Mouse (Mus musculus) CD4-positive helper T cell, adult 2 months (primary cell): ENCODE data around the gene Rbm33.
A peak's percentile ranks its signal among the peaks of the same experiment; 100 is the strongest.

Experiments
- DNase-seq: peaks from one replicate; pipeline ENCODE4 v3.0.0-alpha.2; 2012; ENCODE audit warnings: low read depth, missing footprints, low spot score

Rbm33 gene

GRCm38 (mm10) chr5:28412006-28412685 is 95.2 kb downstream of the Rbm33 start:
- DNase-seq, result no peak

- DNase-seq, result no peak
These were observed 96.6 kb downstream of the Rbm33 start for GRCm38 (mm10) chr5:28413533-28413932.

- no peak for DNase-seq
These were observed 97.2 kb downstream of the Rbm33 start for GRCm38 (mm10) chr5:28414076-28414475.

- DNase-seq, result no peak
These were observed 99.1 kb downstream of the Rbm33 start for GRCm38 (mm10) chr5:28416029-28416428.

- DNase-seq, result no peak
These were observed 101.8 kb downstream of the Rbm33 start for GRCm38 (mm10) chr5:28418734-28419133.

- no peak for DNase-seq
These were observed 102.8 kb downstream of the Rbm33 start for GRCm38 (mm10) chr5:28419640-28420265.

GRCm38 (mm10) chr5:28423781-28424180 is 106.9 kb downstream of the Rbm33 start:
- no peak for DNase-seq

GRCm38 (mm10) chr5:28425926-28426325 is 109.0 kb downstream of the Rbm33 start:
- no peak for DNase-seq

GRCm38 (mm10) chr5:28450126-28450890 is 133.4 kb downstream of the Rbm33 start:
- DNase-seq, result no peak

- DNase-seq, result peak; percentile 58
These were observed 134.2 kb downstream of the Rbm33 start for GRCm38 (mm10) chr5:28451053-28451638.

- no peak for DNase-seq
These were observed 136.2 kb downstream of the Rbm33 start for GRCm38 (mm10) chr5:28453086-28453485.

GRCm38 (mm10) chr5:28453523-28453922 is 136.6 kb downstream of the Rbm33 start:
- DNase-seq, result no peak

- DNase-seq, result no peak
These were observed 137.6 kb downstream of the Rbm33 start for GRCm38 (mm10) chr5:28454546-28454945.

- no peak for DNase-seq
These were observed 138.8 kb downstream of the Rbm33 start for GRCm38 (mm10) chr5:28455721-28456120.

GRCm38 (mm10) chr5:28456366-28456765 is 139.4 kb downstream of the Rbm33 start:
- DNase-seq, result no peak

- no peak for DNase-seq
These were observed 141.2 kb downstream of the Rbm33 start for GRCm38 (mm10) chr5:28457921-28458641.

GRCm38 (mm10) chr5:28458821-28459240 is 141.9 kb downstream of the Rbm33 start:
- DNase-seq, result no peak

GRCm38 (mm10) chr5:28459456-28460225 is 142.7 kb downstream of the Rbm33 start:
- DNase-seq, result no peak

GRCm38 (mm10) chr5:28460556-28461350 is 143.8 kb downstream of the Rbm33 start:
- no peak for DNase-seq

GRCm38 (mm10) chr5:28461376-28461775 is 144.5 kb downstream of the Rbm33 start:
- no peak for DNase-seq
